In genomic region chr4:78581590-78581989, GRCm38 (mm10) we compare ENCODE assay signal across 24 mouse cellular contexts.
"Had no signal": no experiment of that assay in that cellular context is flagged by ENCODE, and none has a peak within 500 bp of the region (broad histone marks: within the 10 kb centered on the region; RNA-seq: fewer than 3 reads in every experiment).

No protein-coding gene starts in this region.

- DNase-seq: kidney, postnatal 25 days; layer of hippocampus, adult 9-11 months; liver; lung, adult 18-20 months; lung, postnatal 10 days; lung, postnatal 36 days; right cerebral cortex, postnatal 14 days; spleen, adult 18-20 months; thymus, adult 18-20 months; thymus, postnatal 36 days had no signal

- H3K4me2 ChIP-seq: limb, embryonic 13.5 days; liver, embryonic 12.5 days; liver, embryonic 15.5 days; lung, embryonic 15.5 days; midbrain, embryonic 13.5 days; neural tube, embryonic 13.5 days; stomach, embryonic 15.5 days had no signal

- ATAC-seq: liver, embryonic 12.5 days; midbrain, embryonic 13.5 days; midbrain, embryonic 16.5 days had no signal

- H3K27ac ChIP-seq: kidney, postnatal 0 days; layer of hippocampus, adult 2 months; limb, embryonic 10.5 days; limb, embryonic 13.5 days; liver, embryonic 12.5 days; liver, embryonic 15.5 days; lung, embryonic 15.5 days; midbrain, embryonic 10.5 days; midbrain, embryonic 13.5 days; neural tube, embryonic 13.5 days; stomach, embryonic 15.5 days had no signal

- H3K36me3 ChIP-seq: limb, embryonic 10.5 days; limb, embryonic 13.5 days; liver, embryonic 12.5 days; liver, embryonic 15.5 days; lung, embryonic 15.5 days; midbrain, embryonic 10.5 days; midbrain, embryonic 13.5 days; neural tube, embryonic 13.5 days; stomach, embryonic 15.5 days had no signal

- H3K4me1 ChIP-seq: limb, embryonic 10.5 days; limb, embryonic 13.5 days; liver, embryonic 12.5 days; liver, embryonic 15.5 days; lung, embryonic 15.5 days; megakaryocyte, embryonic 14.5 days; midbrain, embryonic 10.5 days; midbrain, embryonic 13.5 days; neural tube, embryonic 13.5 days; stomach, embryonic 15.5 days had no signal

- H3K27me3 ChIP-seq: limb, embryonic 13.5 days; liver, embryonic 12.5 days; liver, embryonic 15.5 days; lung, embryonic 15.5 days; megakaryocyte, embryonic 14.5 days; midbrain, embryonic 13.5 days; neural tube, embryonic 13.5 days; stomach, embryonic 15.5 days had no signal

- H3K9me3 ChIP-seq: limb, embryonic 10.5 days; limb, embryonic 13.5 days; liver, embryonic 12.5 days; liver, embryonic 15.5 days; lung, embryonic 15.5 days; megakaryocyte, embryonic 14.5 days; midbrain, embryonic 10.5 days; midbrain, embryonic 13.5 days; neural tube, embryonic 13.5 days; stomach, embryonic 15.5 days had no signal

- H3K9ac ChIP-seq: limb, embryonic 13.5 days; liver, embryonic 12.5 days; liver, embryonic 15.5 days; lung, embryonic 15.5 days; midbrain, embryonic 13.5 days; neural tube, embryonic 13.5 days; stomach, embryonic 15.5 days had no signal

- H3K4me3 ChIP-seq: layer of hippocampus, adult 2 months; limb, embryonic 10.5 days; limb, embryonic 13.5 days; liver, embryonic 12.5 days; liver, embryonic 15.5 days; lung, embryonic 15.5 days; megakaryocyte, embryonic 14.5 days; midbrain, embryonic 10.5 days; midbrain, embryonic 13.5 days; myocyte; neural tube, embryonic 13.5 days; stomach, embryonic 15.5 days had no signal
